Mouse (Mus musculus) embryonic fibroblast, embryonic 13.5 days (primary cell): ENCODE measurements around the gene Psmb7.

Source experiments
- CTCF ChIP-seq: IDR thresholded peaks from 2 replicates; pipeline ENCODE4 v1.5.1; 2011; ENCODE audit warnings: mild to moderate bottlenecking, control low read depth, low read length, moderate library complexity, borderline replicate concordance; ENCODE audit not compliant: insufficient read depth
- POLR2A ChIP-seq: IDR thresholded peaks from 2 replicates; pipeline ENCODE4 v1.6.1; 2011; ENCODE audit warnings: low read depth, mild to moderate bottlenecking, control low read depth, low read length, moderate library complexity

GRCm38 (mm10) chr2:38637716-38638267 lies 6.1 kb downstream of the Psmb7 start:
- TF ChIP-seq CTCF = no peak
- no peak for TF ChIP-seq POLR2A
